Mouse (Mus musculus) kidney, adult 18-20 months (tissue): ENCODE results near the gene Spata46.

Experiments
- DNase-seq: peaks from one replicate; pipeline ENCODE4 v3.0.0; 2021

Gene Spata46

GRCm38 (mm10) chr1:170343081-170343480 is 34.5 kb downstream of the Spata46 start:
- no peak for DNase-seq

DNA sequence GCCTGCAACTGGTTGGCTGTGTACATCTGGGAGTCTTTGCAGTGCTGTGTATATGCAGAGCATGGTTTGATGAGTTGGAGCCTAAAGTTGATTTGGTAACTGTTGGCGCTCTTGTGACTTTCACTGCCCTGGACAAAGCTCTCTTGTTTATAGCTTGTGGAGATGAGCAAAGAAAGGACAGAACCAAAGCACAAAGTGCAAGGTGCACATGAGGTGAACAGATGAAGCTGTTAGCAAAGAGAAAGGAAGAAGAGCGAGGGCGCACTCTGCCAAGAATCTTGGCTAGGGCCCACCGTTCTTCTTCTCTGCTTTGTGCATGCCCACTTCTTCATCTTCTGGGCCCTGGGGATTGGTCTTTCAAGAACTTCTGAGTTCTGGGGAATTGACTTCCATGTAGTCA is 35.3 kb downstream of the Spata46 start:
- DNase-seq = peak; percentile 19

DNA sequence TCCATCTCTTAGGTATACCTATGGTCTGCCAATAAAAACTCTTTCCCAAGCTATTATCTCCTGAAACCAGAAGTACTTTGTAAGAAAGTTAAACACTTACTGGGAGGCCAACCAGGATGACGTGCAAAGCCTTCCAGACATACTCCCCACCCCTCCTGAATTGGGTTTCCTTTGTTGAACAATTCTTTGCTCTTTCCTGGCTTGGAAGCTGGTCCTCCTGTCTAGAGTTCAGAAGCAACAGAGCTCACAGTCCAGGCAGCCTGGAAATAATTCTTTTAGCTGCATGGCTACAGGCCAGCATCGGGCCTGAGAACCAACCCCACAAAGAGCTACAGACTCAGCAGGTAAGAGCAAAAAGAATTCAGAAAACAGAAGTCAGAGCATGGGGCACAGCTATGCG is 37.7 kb downstream of the Spata46 start:
- peak; percentile 38 for DNase-seq

DNA sequence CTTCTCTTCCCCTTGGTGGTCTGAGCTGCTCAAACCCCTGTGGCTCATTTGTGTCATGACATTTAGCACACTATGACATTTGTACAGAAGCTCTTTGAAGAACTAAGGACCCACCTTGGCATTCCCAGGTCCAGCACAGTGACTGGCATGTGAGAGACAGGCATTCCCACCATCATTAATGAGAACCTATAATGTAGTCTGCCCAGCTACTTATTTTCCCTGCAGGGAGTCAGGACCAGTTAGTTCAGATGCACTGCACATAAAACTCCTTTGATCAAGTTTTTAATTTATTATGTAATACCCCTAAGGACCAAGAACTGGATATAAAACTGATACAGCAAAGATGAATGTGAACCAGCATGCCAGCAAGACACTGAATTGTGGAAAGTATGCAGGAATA is 42.5 kb downstream of the Spata46 start:
- no peak for DNase-seq

DNA sequence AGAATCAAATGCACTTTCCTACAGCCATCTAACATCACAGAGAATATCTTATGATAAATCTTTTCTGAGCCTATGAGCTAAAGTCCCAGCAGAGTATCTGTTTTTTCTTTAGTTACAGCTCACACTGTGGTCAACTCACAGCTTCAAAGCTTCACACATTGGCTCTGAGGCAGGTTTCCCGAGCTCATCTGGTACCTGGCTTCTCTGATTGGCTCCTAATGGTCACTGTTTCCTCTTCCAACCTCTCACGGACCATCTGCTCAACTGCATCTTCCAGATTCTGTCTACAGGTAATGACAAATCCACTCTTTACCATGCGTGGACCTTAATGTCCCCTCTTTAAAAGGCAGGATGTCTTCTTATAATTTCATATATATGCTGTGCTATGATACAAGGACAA is 44.7 kb downstream of the Spata46 start:
- DNase-seq = no peak

- no peak for DNase-seq
Observed at GRCm38 (mm10) chr1:170360183-170360915, 51.7 kb downstream of the Spata46 start.
